Mouse (Mus musculus) layer of hippocampus, adult 8-10 months (tissue): ENCODE measurements around the gene Pnldc1. TPM values are rescaled to one million over a fixed set of nuclear protein-coding genes. Genes with fewer than 3 reads are reported as not detected.
"Not testable (repeated sequence)": the region's sequence is repeated elsewhere in the genome, so short reads cannot be mapped to it uniquely, and the experiment has no call there.

Experiments used
- DNase-seq, 2 experiments: peaks; one replicate each; pipeline ENCODE4 v3.0.0; 2022; ENCODE audit warnings: low spot score in 2 of 2
- total RNA-seq, 4 experiments: library from RNA; stranded (reverse); gene quantifications; 2 replicates each; pipeline ENCODE4 v1.2.4; 2022

Pnldc1 gene
- 1 to 10 TPM; 1.6 to 5.0 (median 2.8) TPM for total RNA-seq

DNA sequence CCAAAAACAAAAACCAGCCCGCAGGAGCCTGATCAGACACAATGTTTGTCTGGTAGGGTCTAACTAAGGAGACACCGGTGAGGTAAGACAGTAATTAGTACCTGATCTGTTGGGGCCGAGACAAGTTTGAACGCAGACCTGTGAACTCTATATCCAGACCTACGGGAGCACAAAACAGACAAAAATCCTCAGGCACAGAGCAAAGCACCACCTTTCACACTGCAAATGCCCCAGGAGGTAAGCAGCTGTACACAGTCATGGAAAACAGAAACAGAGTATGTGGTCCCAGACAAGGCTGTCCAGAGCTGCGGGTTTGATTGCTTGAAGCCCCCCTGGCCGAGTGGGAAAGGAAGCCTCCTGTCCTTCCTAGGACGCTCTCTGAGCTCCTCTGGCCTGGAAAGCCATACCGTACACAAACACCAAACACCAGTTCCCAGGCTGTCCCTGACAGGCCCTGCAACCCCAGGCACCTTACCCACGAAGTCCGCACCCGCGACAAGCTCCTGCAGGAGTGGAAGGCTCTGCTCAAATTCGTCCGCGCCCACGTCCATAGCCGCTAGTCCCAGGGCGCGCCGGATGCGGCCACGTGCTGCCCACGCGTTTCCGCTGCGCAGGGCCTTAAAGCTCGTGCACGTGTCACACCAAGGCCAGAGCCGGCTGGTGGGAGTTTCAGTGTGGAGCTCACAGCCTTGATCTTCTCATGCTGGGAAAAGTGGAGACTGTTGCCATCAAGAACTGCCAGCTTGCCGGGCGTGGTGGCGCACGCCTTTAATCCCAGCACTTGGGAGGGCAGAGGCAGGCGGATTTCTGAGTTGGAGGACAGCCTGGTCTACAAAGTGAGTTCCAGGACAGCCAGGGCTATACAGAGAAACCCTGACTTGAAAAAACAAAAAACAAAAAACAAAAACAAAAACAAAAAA is at the start of gene Pnldc1:
Gene Pnldc1, minus strand, starts transcription at position 870 of the 920 bp plus-strand sequence.
- no peak for DNase-seq

- not testable (repeated sequence) for DNase-seq
These were observed 49.3 kb upstream of the Pnldc1 start for GRCm38 (mm10) chr17:12959377-12959776.

GRCm38 (mm10) chr17:12956664-12957063 is 46.6 kb upstream of the Pnldc1 start:
- no peak for DNase-seq

GRCm38 (mm10) chr17:12949669-12950068 is 39.6 kb upstream of the Pnldc1 start:
- DNase-seq: no peak

DNA sequence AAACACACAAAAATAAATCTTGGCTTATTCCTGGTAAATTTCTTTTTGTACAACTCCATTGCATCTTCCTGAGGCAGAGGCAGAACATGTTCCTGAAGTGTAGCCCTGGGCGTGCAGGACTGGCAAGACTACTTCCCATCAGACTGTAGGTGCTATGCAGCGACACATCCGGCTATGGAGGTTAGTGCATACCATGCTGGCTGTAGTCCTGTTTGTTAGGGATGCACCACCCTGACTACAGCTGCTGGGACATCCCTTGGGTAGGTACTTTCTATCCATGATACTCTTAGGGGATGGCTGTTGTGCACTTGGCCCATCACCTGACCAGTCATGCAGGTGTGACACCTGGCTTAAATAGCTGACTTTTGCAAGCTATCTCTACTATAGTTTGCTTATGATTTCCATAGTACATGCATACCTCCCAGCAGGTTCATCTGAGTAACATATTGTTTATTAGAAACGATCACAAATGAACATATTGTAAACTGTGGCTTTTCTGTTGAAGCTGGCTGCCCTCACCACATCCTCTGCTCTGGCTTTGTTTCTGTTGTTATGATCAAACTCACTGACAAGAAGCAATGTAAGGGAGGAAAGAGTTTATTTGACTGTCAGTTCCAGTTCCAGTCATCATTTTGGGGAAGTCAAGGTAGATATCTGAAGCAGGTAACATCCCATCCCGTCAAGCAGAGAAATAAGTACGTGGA is 32.6 kb upstream of the Pnldc1 start:
- DNase-seq: no peak

DNA sequence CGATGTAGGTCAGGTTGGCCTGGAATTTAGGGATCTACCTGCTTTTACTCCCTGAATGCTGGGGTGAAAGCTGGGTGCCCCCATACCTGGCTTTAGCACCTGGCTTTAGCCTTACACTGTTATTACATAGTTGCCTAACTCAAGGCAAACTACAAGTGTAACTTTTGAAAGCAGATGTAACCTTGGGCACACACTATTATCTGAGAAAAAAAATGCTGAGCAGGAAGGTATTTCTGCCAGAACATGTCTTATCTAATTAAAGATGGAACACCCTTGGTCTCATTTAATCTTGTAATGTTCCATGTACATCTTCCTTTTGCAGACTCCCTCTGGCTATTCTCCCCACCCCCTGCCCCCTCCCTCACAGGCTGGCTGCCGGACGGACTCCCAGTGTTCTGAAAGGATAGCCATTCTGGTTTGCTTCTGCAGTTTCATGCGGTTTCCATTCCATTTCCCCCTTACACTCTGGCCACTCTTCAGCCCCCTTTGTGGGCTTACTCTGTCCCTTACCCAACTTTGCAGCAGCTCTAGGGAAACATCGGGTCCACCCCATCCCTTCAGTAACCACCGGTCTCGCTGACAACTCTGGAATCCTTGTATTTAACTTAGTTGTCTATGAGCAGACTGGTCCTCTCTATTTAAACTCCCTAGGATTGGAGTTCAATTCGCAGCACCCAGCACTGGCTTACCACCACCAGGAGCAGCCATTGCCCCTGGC is 31.7 kb upstream of the Pnldc1 start:
- DNase-seq: no peak

DNA sequence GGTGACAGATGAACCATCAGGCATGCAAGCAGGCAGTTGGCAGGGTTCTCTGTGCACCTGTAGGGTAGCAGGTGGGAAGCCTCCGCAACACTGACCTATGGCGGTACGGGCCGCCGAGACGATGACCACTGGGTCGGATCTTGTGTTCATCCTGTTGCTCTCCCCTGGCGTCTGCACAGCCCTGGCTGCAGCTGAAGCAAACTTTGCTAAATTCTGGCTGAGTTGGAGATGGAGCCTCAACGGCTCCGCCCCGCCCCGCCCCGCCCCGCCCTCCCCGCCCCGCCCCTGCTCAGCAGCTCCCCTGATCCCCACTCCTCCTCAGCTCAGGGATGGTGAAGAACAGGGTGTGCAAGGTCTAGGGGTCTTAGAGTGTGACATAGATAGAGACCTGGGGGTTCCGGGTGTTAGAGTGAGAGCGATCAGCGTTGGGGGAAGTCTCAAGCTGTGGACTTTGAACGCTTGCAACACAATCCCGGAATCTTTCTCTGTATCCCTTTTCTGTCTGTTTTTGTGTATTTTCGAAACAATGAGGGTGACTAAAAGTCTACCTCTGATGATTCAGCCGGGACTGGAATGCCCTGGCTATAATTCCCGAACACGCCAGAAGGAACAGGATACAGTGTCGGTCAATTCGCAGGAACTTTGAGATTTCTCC is 30.2 kb upstream of the Pnldc1 start, which contains the start of gene Acat3:
Gene Acat3, minus strand, starts transcription at position 450 of the 655 bp plus-strand sequence.
- no peak for DNase-seq

DNA sequence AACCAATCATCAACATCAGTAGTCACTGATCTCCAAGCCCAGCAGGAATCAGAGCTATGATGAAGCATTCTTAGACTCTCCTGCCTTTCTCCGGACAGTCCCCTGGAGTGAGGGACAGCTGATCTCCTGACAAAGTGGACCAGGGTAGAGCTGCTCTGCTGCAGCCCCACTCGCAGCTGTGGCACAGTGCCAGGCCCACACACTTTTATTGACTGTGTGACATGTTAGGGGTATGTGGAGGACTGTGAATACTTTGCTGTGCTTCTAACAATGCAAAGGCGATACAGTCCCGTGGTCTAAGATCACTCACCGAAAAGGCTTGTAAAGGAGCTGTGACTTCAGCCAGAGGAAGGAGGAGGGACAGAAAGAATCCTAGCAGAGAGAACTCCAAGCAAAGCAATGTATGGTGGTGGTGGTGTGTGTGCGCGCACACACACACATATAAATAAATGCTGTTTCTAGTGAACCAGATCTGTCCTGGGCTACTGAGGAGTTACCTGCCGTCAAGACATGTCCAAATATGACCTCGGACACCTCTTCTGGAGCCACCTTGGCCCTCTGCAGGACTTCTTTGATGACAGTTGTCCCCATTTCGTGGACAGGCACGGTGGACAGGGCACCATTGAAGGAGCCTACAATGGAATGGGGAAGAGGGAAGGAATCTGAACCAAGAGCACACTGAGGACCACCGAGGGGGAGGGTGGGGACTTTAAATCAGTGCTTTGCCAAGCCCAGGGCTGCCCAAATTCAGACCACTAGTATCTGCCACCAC is 29.5 kb upstream of the Pnldc1 start:
- not testable (repeated sequence) for DNase-seq

DNA sequence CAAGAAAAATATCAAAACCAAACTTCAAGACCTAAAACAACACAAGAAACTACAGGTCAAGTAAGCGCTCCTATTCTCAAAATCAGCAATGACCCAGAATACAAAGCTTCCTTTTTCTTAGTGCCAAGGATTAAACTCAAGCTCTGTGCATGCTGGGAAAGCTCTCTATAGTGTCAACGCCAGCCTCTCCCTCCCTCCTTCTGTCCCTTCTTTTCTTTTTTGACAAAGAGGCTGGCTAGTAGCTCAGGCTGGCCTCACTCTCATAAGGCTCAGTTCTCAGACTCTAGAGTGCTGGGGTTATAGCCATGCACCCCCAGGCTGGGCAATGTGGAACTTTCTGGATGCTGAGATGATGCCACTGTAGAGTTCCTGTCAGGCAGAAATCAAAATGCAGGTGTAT is 28.0 kb upstream of the Pnldc1 start:
- DNase-seq: no peak

DNA sequence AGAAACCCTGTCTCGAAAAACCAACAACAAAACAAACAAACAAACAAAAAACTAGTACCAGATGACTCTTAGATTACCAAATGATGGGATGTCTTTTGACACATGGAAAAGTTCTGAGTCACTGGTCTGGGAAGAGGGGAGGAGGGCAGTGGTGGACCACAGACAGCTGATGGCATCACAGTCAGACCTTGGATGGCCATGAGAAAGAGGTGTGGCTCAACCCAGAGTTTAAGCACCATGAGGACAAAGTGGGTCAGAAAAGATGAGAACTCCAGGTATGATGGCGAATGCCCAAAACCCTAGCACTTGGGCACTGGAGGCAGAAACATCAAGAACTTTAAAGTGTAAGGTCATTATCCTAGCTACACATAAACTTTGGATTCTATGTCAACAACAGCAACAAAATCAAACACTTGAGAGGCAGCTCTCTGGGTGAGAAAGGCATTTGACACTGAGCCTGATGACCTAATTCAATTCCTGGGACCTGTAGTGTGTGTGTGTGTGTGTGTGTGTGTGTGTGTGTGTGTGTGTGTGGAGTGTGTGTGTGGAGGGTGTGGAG is 27.5 kb upstream of the Pnldc1 start:
- no peak for DNase-seq

DNA sequence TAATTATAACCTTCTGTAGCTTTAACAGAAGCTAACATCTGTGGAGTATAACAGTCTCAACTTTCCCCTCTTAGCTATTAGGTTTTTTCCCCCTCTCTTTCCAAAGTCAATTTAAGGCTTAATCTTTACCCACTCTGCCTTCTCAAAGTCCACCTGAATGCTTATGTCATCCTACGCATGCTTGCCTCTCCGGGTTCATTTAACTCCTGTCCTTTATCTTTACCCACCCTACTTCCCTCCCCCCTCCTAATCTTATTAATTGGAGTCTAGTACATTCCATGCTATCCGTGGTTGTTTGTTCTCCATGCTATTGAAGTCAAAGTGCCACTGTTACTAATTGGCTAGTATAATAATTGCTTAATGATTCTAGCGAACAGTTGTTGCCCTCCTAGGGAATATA is 25.7 kb upstream of the Pnldc1 start:
- no peak for DNase-seq

DNA sequence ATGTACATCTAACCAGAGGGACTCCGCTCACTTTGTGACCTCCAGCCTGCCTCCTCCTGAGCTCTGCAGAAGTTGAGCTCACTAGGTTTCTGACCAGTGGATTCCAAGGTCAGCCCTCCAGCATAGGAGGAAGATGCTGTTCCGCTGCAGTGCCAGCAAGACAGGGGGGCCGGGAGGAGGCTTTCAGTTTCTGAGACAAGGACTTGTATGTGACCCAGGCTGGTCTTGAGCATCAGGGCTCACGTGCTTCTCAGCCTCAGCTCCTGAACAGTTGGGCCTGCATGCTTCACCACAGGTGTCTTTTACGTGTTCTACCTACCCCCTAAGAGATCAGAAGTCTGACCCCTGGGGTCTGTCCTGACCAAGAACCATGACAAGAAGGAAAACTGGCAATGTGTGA is 21.5 kb upstream of the Pnldc1 start:
- DNase-seq: not testable (repeated sequence)

DNA sequence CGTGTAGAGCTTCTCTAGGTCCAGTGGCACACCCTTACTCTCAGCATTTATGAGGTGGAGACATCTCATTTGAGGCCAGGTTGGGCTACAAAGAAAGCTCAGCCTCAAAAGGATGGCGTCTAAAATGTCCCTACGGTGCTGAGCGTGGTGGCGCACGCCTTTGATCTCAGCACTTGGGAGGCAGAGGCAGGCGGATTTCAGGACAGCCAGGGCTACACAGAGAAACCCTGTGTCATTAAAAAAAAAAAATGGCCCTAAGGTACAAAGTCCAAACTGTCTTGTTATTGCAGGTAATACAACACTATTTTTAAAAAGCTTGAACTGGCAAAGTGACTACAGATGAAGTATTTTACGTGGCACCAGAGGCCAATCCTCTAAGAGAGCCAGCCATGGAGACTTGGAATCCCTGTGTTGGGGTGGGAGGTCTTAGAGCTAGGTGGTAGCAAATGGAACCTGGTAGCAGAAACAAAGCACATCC is 15.7 kb upstream of the Pnldc1 start:
- no peak for DNase-seq

DNA sequence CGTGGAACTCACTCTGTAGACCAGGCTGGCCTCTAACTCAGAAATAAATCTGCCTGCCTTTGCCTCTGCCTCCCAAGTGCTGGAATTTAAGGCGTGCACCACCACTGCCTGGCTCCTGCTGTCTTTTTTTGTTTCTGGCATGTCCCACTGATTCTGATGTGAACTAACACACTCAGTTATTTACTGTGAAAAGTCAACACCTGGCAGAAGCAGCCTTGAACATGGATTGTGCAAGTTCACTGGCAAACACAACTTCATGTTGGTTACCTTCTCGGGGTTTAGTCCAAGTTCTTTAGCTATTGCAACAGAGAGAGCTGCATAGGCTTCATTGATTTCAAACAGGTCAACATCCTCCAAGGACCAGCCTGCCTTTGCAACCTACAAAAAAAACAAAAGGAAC is 15.0 kb upstream of the Pnldc1 start:
- DNase-seq: no peak

GRCm38 (mm10) chr17:12921073-12921472 is 11.0 kb upstream of the Pnldc1 start:
- no peak for DNase-seq

DNA sequence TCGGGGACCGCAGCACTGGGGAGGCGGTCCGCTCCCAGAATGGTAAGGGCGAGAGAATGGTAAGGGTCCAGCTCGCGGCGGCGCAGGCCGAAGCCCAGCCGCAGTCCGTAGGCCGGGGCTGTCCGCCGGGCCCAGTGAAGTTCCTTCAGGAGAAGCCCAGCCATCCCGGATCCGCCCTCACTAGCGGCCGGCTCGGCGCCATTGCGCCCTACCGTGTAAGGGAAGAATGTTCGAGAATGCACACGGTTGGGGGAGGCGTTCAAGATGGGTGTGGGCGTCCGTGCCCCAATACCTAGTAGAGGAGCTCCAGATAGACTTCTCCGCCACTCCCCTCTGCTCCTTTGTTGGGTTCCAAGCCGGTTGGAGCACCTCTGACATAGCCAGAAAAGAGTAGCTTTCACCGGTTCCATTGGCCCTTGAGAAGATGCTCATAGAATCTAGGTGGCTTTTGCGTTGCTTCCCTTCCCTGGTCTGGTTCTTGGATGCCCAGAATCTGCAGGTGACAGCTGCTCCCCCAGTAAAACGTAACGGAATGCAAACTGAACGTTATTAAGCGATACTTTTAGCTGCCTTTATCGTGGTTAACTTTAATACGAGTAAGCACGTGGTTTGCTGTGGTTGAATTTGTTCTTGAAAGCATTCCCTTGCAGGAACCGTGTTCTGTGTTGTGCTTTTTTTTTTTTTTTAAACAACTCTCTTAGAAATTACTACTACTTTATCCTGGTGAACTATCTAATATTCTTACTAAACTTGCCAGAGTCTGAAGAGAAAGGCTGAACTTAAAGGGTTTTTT is 6.8 kb upstream of the Pnldc1 start:
- DNase-seq: peak in 1 of 2 experiments; percentile 52

GRCm38 (mm10) chr17:12915881-12916583 is 6.0 kb upstream of the Pnldc1 start, which contains the start of gene Mrpl18:
Mrpl18 (minus strand) TSS chr17:12916345.
- DNase-seq: peak; percentile 100

DNA sequence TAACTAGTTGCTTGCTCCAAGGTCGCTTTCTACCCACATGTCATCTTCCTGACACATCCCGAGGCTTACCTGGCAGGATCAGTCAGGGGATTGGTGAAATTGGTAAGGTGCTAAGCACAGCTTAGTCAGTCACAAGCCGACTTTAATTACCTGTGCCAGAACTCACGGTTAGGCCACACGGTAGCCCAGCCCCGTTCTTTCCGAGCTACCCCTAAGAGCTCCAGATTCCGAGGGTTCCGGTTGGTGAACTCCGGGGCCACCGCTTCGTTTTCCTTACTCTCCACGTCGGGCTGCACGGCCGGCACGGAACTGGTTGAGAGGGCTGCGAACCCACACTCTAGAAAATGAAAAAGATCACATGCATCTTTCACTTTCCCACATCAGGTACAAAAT is 5.5 kb upstream of the Pnldc1 start, which contains the start of gene Tcp1:
Gene Tcp1, plus strand, starts transcription at position 214 of the 393 bp plus-strand sequence.
- DNase-seq: no peak
